In the genomic region with DNA sequence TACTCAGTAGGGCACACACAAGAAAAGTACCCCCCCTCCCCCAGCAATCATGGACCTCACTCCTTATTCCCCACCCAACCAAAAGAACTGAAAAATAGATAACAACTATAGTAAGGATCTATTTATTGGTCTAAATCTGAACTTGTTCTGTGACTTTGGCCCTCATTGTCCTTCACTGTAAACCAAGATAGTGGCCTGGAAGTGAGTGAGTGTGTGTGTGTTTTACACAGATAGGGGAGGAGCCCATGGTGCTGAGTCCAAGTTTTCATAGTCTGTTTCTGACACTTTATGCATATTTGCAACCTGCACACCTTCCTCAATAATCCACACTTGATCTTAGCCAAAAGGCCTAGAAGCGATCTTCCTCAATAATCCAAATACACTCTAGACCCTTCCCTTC, we compare ENCODE assay signal across 7 mouse cellular contexts. TPM values are rescaled to one million over a fixed set of nuclear protein-coding genes. Genes with fewer than 3 reads are reported as not detected.
DNase-seq lines count a peak whose midpoint lies in the region; ATAC-seq and TF ChIP-seq lines count a peak whose summit lies in the region.

No protein-coding gene starts in this region.

- peaks cover 18% of the 10 kb centered on the region; the same call in 1 of the 2 replicates for H3K4me1 ChIP-seq in lung, postnatal 0 days (ENCODE audit: insufficient read depth, low read depth, low read length)
- peaks cover 37% of the 10 kb centered on the region for H3K4me1 ChIP-seq in limb, embryonic 13.5 days
- peaks cover 26% of the 10 kb centered on the region for H3K4me1 ChIP-seq in stomach, embryonic 14.5 days (ENCODE audit: control insufficient read depth, insufficient read depth, low read length)

- DNase-seq in lung, postnatal 0 days (ENCODE audit: low spot score): no peak
- DNase-seq in lung, postnatal 36 days: no peak
- no peak for DNase-seq in urinary bladder, postnatal 14 days (ENCODE audit: low spot score)
- no peak for DNase-seq in spleen, postnatal 10 days (ENCODE audit: low spot score in 2 of 2)

- no peak overlapping the region; the same call in 1 of the 2 replicates for H3K9ac ChIP-seq in lung, postnatal 0 days (replicated peaks; ENCODE audit: low read depth)
- H3K9ac ChIP-seq in limb, embryonic 13.5 days: peak overlapping the region; percentile 94
- H3K9ac ChIP-seq in stomach, embryonic 14.5 days (replicated peaks; ENCODE audit: low read depth, low read length): 0 out of 2 replicates have a peak overlapping the region, but pooled peaks have one; percentile 1

- peak overlapping the region; percentile 70 for H3K27ac ChIP-seq in lung, postnatal 0 days (ENCODE audit: low read length)
- H3K27ac ChIP-seq in limb, embryonic 13.5 days: no peak overlapping the region
- H3K27ac ChIP-seq in stomach, embryonic 14.5 days (ENCODE audit: low read length): peak overlapping the region; percentile 80; the same call in 1 of the 2 replicates

- H3K27me3 ChIP-seq in lung, postnatal 0 days (replicated peaks; ENCODE audit: insufficient read depth, low read length): no peaks in the 10 kb centered on the region
- H3K27me3 ChIP-seq in limb, embryonic 13.5 days: no peaks in the 10 kb centered on the region
- H3K27me3 ChIP-seq in stomach, embryonic 14.5 days (ENCODE audit: control insufficient read depth, insufficient read depth, low read length): no peaks in the 10 kb centered on the region

- 7% methylated on average over 1 of the region's 1 CpGs for WGBS in lung, postnatal 0 days
- 6% methylated on average over 1 of the region's 1 CpGs for WGBS in limb, embryonic 13.5 days
- WGBS in stomach, embryonic 14.5 days: 3% methylated on average over 1 of the region's 1 CpGs

- no peaks in the 10 kb centered on the region for H3K36me3 ChIP-seq in lung, postnatal 0 days (ENCODE audit: insufficient read depth, low read length)
- no peaks in the 10 kb centered on the region for H3K36me3 ChIP-seq in limb, embryonic 13.5 days
- H3K36me3 ChIP-seq in stomach, embryonic 14.5 days (ENCODE audit: control insufficient read depth, insufficient read depth, low read length): no peaks in the 10 kb centered on the region

- TF ChIP-seq CTCF in lung, postnatal 0 days (IDR thresholded peaks at IDR 0.05): no peak

- ATAC-seq in lung, postnatal 0 days: no peak
- peak; percentile 46 for ATAC-seq in erythroid progenitor cell, adult 5-6 weeks (replicated peaks; ENCODE audit: low FRiP score, poor library complexity, severe bottlenecking)
- 0 out of 2 replicates have a peak, but pooled peaks have one; percentile 2 for ATAC-seq in limb, embryonic 13.5 days (ENCODE audit: low FRiP score, low read depth)
- no peak; the same call in 1 of the 2 replicates for ATAC-seq in stomach, embryonic 14.5 days (ENCODE audit: insufficient number of reproducible peaks, insufficient read depth, low FRiP score, low read depth)

- peak overlapping the region; percentile 94 for H3K4me2 ChIP-seq in lung, postnatal 0 days (replicated peaks; ENCODE audit: low read depth, low read length)
- peak overlapping the region; percentile 91 for H3K4me2 ChIP-seq in limb, embryonic 13.5 days (replicated peaks)
- H3K4me2 ChIP-seq in stomach, embryonic 14.5 days (replicated peaks; ENCODE audit: low read depth, low read length): peak overlapping the region; percentile 76

- TF ChIP-seq EP300 in lung, postnatal 0 days (IDR thresholded peaks at IDR 0.05): no peak

- H3K9me3 ChIP-seq in lung, postnatal 0 days (ENCODE audit: low read length): no peaks in the 10 kb centered on the region
- H3K9me3 ChIP-seq in limb, embryonic 13.5 days: no peaks in the 10 kb centered on the region
- H3K9me3 ChIP-seq in stomach, embryonic 14.5 days (ENCODE audit: control insufficient read depth, low read depth, low read length): no peaks in the 10 kb centered on the region

- H3K4me3 ChIP-seq in lung, postnatal 0 days (ENCODE audit: low read depth, low read length): peak overlapping the region; percentile 86
- H3K4me3 ChIP-seq in limb, embryonic 13.5 days: peak overlapping the region; percentile 95
- H3K4me3 ChIP-seq in stomach, embryonic 14.5 days (ENCODE audit: low read depth, low read length): peak overlapping the region; percentile 95

RNA-seq across cellular contexts. Expression of gene Cluh, which starts 0.6 kb away (rescaled TPM):
- polyA plus RNA-seq in lung, postnatal 0 days (2015; fragmentation: Nextera tagmentation; extraction: Ambion mirVana): 8.2 and 9.2 TPM in 2 replicates
- total RNA-seq in erythroid progenitor cell, adult 5-6 weeks (2015; ENCODE audit: low replicate concordance): 4.7 and 5.4 TPM in 2 replicates
- total RNA-seq in erythroid progenitor cell, adult 5-6 weeks (2017; ENCODE audit: low replicate concordance): 5.3 and 5.6 TPM in 2 replicates
- polyA plus RNA-seq in limb, embryonic 13.5 days (2015; fragmentation: Nextera tagmentation; extraction: Ambion mirVana): 19.9 and 21.4 TPM in 2 replicates
- 24.0 and 24.4 TPM in 2 replicates for polyA plus RNA-seq in stomach, embryonic 14.5 days (2014; fragmentation: Nextera tagmentation; extraction: Ambion mirVana)

RNA-seq across cellular contexts. Expression of gene Ccdc92b, which starts 29.3 kb away (rescaled TPM):
- polyA plus RNA-seq in lung, postnatal 0 days (2015; fragmentation: Nextera tagmentation; extraction: Ambion mirVana): 0.69 and 0.85 TPM in 2 replicates
- 11.9 and 21.0 TPM in 2 replicates for total RNA-seq in erythroid progenitor cell, adult 5-6 weeks (2015; ENCODE audit: low replicate concordance)
- 9.5 and 14.0 TPM in 2 replicates for total RNA-seq in erythroid progenitor cell, adult 5-6 weeks (2017; ENCODE audit: low replicate concordance)
- polyA plus RNA-seq in limb, embryonic 13.5 days (2015; fragmentation: Nextera tagmentation; extraction: Ambion mirVana): 0.33 and 0.37 TPM in 2 replicates
- 0.61 and 0.86 TPM in 2 replicates for polyA plus RNA-seq in stomach, embryonic 14.5 days (2014; fragmentation: Nextera tagmentation; extraction: Ambion mirVana)

RNA-seq across cellular contexts. Expression of gene Rap1gap2, which starts 38.0 kb away (rescaled TPM):
- 1.1 and 1.2 TPM in 2 replicates for polyA plus RNA-seq in lung, postnatal 0 days (2015; fragmentation: Nextera tagmentation; extraction: Ambion mirVana)
- 1.3 and 3.6 TPM in 2 replicates for total RNA-seq in erythroid progenitor cell, adult 5-6 weeks (2015; ENCODE audit: low replicate concordance)
- total RNA-seq in erythroid progenitor cell, adult 5-6 weeks (2017; ENCODE audit: low replicate concordance): 1.2 and 3.0 TPM in 2 replicates
- polyA plus RNA-seq in limb, embryonic 13.5 days (2015; fragmentation: Nextera tagmentation; extraction: Ambion mirVana): 1.0 and 1.2 TPM in 2 replicates
- 5.6 and 6.6 TPM in 2 replicates for polyA plus RNA-seq in stomach, embryonic 14.5 days (2014; fragmentation: Nextera tagmentation; extraction: Ambion mirVana)

Comparison
In these comparisons a context has a peak if more than half of its experiments do, and no peak if none do; other contexts are left out.
1. ATAC-seq: peak in erythroid progenitor cell, adult 5-6 weeks (single experiment) and limb, embryonic 13.5 days (single experiment); none in lung, postnatal 0 days (single experiment) and stomach, embryonic 14.5 days (single experiment).
2. Peak in every context shown above with its lines, with median percentiles within 50 percentile points of each other: H3K4me2 ChIP-seq and H3K4me3 ChIP-seq.